Mouse (Mus musculus) small intestine, adult 2 months (tissue): ENCODE measurements around the gene Chdh. TPM values are rescaled to one million over a fixed set of nuclear protein-coding genes. Genes with fewer than 3 reads are reported as not detected.
A peak's percentile ranks its signal among the peaks of the same experiment; 100 is the strongest.

Experiments used
- H3K27ac ChIP-seq: fragments of 200-500 bp; 2 replicates; pipeline ENCODE4 v1.5.1; 2012; ENCODE audit warnings: low read depth, low read length, control low read depth, inconsistent platforms; ENCODE audit not compliant: insufficient read depth
- H3K27me3 ChIP-seq: fragments of 200-500 bp; 2 replicates; pipeline ENCODE4 v1.6.1; 2012; ENCODE audit warnings: mild to moderate bottlenecking, moderate library complexity, low read length, inconsistent platforms; ENCODE audit not compliant: control insufficient read depth, insufficient read depth
- H3K36me3 ChIP-seq: fragments of 200-500 bp; 2 replicates; pipeline ENCODE4 v1.6.1; 2012; ENCODE audit warnings: mild to moderate bottlenecking, low read length, control low read depth, inconsistent platforms; ENCODE audit not compliant: control insufficient read depth, insufficient read depth
- H3K4me1 ChIP-seq: fragments of 200-500 bp; 2 replicates; pipeline ENCODE4 v1.6.1; 2012; ENCODE audit warnings: low read length, inconsistent platforms, mixed read lengths; ENCODE audit not compliant: control insufficient read depth, insufficient read depth, insufficient read length
- H3K4me3 ChIP-seq: fragments of 200-500 bp; 2 replicates; pipeline ENCODE4 v1.5.1; 2012; ENCODE audit warnings: low read depth, mild to moderate bottlenecking, control low read depth, inconsistent platforms, low read length, moderate library complexity
- CTCF ChIP-seq: fragments of 200-500 bp; IDR thresholded peaks from 2 replicates; pipeline ENCODE4 v1.5.1; 2012; ENCODE audit warnings: low read depth, mild to moderate bottlenecking, control low read depth, inconsistent platforms, low read length, moderate library complexity, mixed read lengths; ENCODE audit not compliant: insufficient replicate concordance, insufficient read length; ENCODE audit errors: extremely low read depth
- POLR2A ChIP-seq: fragments of 200-500 bp; IDR thresholded peaks from 2 replicates; pipeline ENCODE4 v1.6.1; 2012; ENCODE audit warnings: low read depth, mild to moderate bottlenecking, control low read depth, inconsistent platforms, low read length, moderate library complexity
- WGBS: fragments of 180-500 bp; shearing (Covaris S2); methylation state at CpG from one replicate; pipeline ENCODE4 v1.1.7; 2018; 5-methylcytosine and 5-hydroxymethylcytosine counted together
- polyA plus RNA-seq: library from polyadenylated mRNA; depleted of rRNA; stranded (reverse); fragments of >200 nt; gene quantifications from 2 replicates; pipeline ENCODE4 v1.2.3, GENCODE M21; 2012; rRNA removed

Chdh gene
- polyA plus RNA-seq: 41.7 and 92.0 TPM in 2 replicates

GRCm38 (mm10) chr14:30008733-30009575 lies at the start of gene Chdh, which contains the start of gene Il17rb:
Gene Chdh, plus strand, starts transcription at chr14:30009023.
Gene Il17rb, minus strand, starts transcription at chr14:30008896.
- H3K27ac ChIP-seq: peak within 1 kb of the TSS; percentile 96
- H3K4me1 ChIP-seq: peaks cover 20% of the 10 kb centered on the region
- H3K27me3 ChIP-seq: no peaks in the 10 kb centered on the region
- 4% methylated on average over 54 of the region's 54 CpGs for WGBS
- H3K36me3 ChIP-seq: 0 out of 2 replicates have a peak, but pooled peaks cover 2% of the 10 kb centered on the region
- peak within 1 kb of the TSS; percentile 85 for H3K4me3 ChIP-seq
- TF ChIP-seq POLR2A (peak; percentile 86), CTCF (no peak)

DNA sequence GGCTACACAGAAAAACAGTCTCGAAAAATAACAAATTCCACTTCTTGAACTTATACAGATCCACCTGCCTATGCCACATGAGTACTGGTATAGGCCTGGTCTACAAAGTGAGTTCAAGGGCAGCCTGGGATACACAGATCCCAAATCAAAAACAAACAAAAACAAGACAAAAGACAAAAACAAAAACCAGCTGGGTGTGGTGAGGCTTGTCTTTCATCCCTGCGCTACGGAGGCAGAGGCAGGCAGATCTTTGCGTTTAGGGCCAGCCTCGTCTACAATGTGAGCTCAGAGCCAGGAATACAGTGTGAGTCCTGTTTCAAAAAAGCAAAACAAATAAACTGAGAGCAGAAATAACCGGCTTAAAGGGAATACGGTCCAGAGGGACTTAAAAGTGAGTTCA lies 41.2 kb upstream of the Chdh start:
- H3K27me3 ChIP-seq: no peaks in the 10 kb centered on the region
- WGBS: 57% methylated on average over 7 of the region's 7 CpGs
- TF ChIP-seq POLR2A (no peak), CTCF (no peak)
- peak overlapping the region; percentile 88 for H3K4me3 ChIP-seq
- H3K36me3 ChIP-seq: peaks cover 13% of the 10 kb centered on the region
- peaks cover 12% of the 10 kb centered on the region; the same call in 1 of the 2 replicates for H3K4me1 ChIP-seq
- H3K27ac ChIP-seq: peak overlapping the region; percentile 42

- Histone ChIP-seq H3K36me3 (peaks cover 20% of the 10 kb centered on the region), H3K4me1 (peaks cover 12% of the 10 kb centered on the region; the same call in 1 of the 2 replicates), H3K27ac (peak within 1 kb of the TSS; percentile 80), H3K4me3 (peak within 1 kb of the TSS; percentile 88), H3K27me3 (no peaks in the 10 kb centered on the region)
- WGBS: under 1% methylated on average over 49 of the region's 49 CpGs
- TF ChIP-seq CTCF (no peak), POLR2A (peak; percentile 87)
These were observed 40.6 kb upstream of the Chdh start, which contains the start of gene Selenok for GRCm38 (mm10) chr14:29968075-29968821. Gene Selenok, plus strand, starts transcription at chr14:29968308.

GRCm38 (mm10) chr14:29971446-29971845 lies 37.4 kb upstream of the Chdh start:
- 57% methylated on average over 7 of the region's 7 CpGs for WGBS
- no peaks in the 10 kb centered on the region for H3K27me3 ChIP-seq
- H3K4me3 ChIP-seq: no peak overlapping the region
- H3K36me3 ChIP-seq: peaks cover 35% of the 10 kb centered on the region
- TF ChIP-seq POLR2A (no peak), CTCF (no peak)
- H3K27ac ChIP-seq: no peak overlapping the region
- H3K4me1 ChIP-seq: peaks cover 12% of the 10 kb centered on the region; the same call in 1 of the 2 replicates

- Histone ChIP-seq H3K27me3 (no peaks in the 10 kb centered on the region), H3K36me3 (peaks cover 35% of the 10 kb centered on the region), H3K4me1 (peaks cover 12% of the 10 kb centered on the region; the same call in 1 of the 2 replicates), H3K4me3 (no peak overlapping the region), H3K27ac (no peak overlapping the region)
- WGBS: 79% methylated on average over 5 of the region's 5 CpGs
- no peak for TF ChIP-seq POLR2A
- no peak for TF ChIP-seq CTCF
These were observed 36.8 kb upstream of the Chdh start for GRCm38 (mm10) chr14:29971993-29972392.

GRCm38 (mm10) chr14:29976927-29977326 lies 31.9 kb upstream of the Chdh start:
- Histone ChIP-seq H3K27me3 (no peaks in the 10 kb centered on the region), H3K36me3 (peaks cover 28% of the 10 kb centered on the region), H3K4me1 (no peaks in the 10 kb centered on the region), H3K4me3 (no peak overlapping the region), H3K27ac (no peak overlapping the region)
- WGBS: 78% methylated on average over 6 of the region's 6 CpGs
- TF ChIP-seq POLR2A: no peak
